Mouse (Mus musculus) CD4-positive, CD25-positive, alpha-beta regulatory T cell (primary cell): ENCODE results near the gene Scgb1b11. TPM values are rescaled to one million over a fixed set of nuclear protein-coding genes. Genes with fewer than 3 reads are reported as not detected.

ENCODE experiments used
- polyA plus RNA-seq: library from polyadenylated mRNA; unstranded; fragments of 100-300 nt; shearing (Covaris generic); gene quantifications from one replicate; pipeline ENCODE4 v1.2.1, GENCODE M21; 2017

Gene Scgb1b11
- polyA plus RNA-seq: not detected

GRCm38 (mm10) chr7:32222540-32222939 lies at the start of gene Scgb1b11:
Gene Scgb1b11 (plus strand): TSS chr7:32222840.

GRCm38 (mm10) chr7:32211045-32211444 lies 11.6 kb upstream of the Scgb1b11 start, which contains the start of gene Scgb2b11:
Gene Scgb2b11 (minus strand): TSS chr7:32211145.

Other genes starting within 250 kb of the Scgb1b11 start
- not detected for gene Scgb1b10, start 122.0 kb upstream of the Scgb1b11 start, polyA plus RNA-seq
- gene Scgb2b11, start 11.7 kb upstream of the Scgb1b11 start, polyA plus RNA-seq: not detected
- not detected for gene Scgb2b12, start 104.4 kb downstream of the Scgb1b11 start, polyA plus RNA-seq
- gene Scgb1b12, start 111.3 kb downstream of the Scgb1b11 start, polyA plus RNA-seq: not detected
- gene Scgb1b29, start 218.7 kb downstream of the Scgb1b11 start, polyA plus RNA-seq: not detected